Comparison of ENCODE assay signal across 8 mouse cellular contexts in genomic region chr17:68002608-68003595, GRCm38 (mm10). TPM values are rescaled to one million over a fixed set of nuclear protein-coding genes. Genes with fewer than 3 reads are reported as not detected.
DNase-seq lines count a peak whose midpoint lies in the region; ATAC-seq and TF ChIP-seq lines count a peak whose summit lies in the region.

No protein-coding gene starts in this region.

- WGBS in lung, adult 2 months: 13% methylated on average over 17 of the region's 17 CpGs
- WGBS in forebrain, embryonic 16.5 days: 44% methylated on average over 17 of the region's 17 CpGs
- 35% methylated on average over 17 of the region's 17 CpGs for WGBS in liver, embryonic 15.5 days (ENCODE audit: insufficient replicate concordance)
- WGBS in stomach, embryonic 16.5 days: 16% methylated on average over 17 of the region's 17 CpGs

- H3K4me1 ChIP-seq in lung, adult 2 months (ENCODE audit: control insufficient read depth, insufficient read depth, low read length): peaks cover 3% of the 10 kb centered on the region; the same call in 1 of the 2 replicates
- H3K4me1 ChIP-seq in forebrain, embryonic 16.5 days (replicated peaks; ENCODE audit: control insufficient read depth, insufficient read depth, low read length): peaks cover 9% of the 10 kb centered on the region
- peaks cover 8% of the 10 kb centered on the region for H3K4me1 ChIP-seq in liver, embryonic 15.5 days (replicated peaks)
- peaks cover 24% of the 10 kb centered on the region; the same call in 1 of the 2 replicates for H3K4me1 ChIP-seq in stomach, embryonic 16.5 days (ENCODE audit: control insufficient read depth, insufficient read depth, low read length)

- no peaks in the 10 kb centered on the region for H3K36me3 ChIP-seq in forebrain, embryonic 16.5 days (ENCODE audit: control insufficient read depth, insufficient read depth)
- H3K36me3 ChIP-seq in liver, embryonic 15.5 days (replicated peaks): no peaks in the 10 kb centered on the region
- H3K36me3 ChIP-seq in stomach, embryonic 16.5 days (ENCODE audit: control insufficient read depth, insufficient read depth, low read length): no peaks in the 10 kb centered on the region

- H3K27me3 ChIP-seq in forebrain, embryonic 16.5 days (replicated peaks; ENCODE audit: control insufficient read depth, insufficient read depth, low read length): 0 out of 2 replicates have a peak, but pooled peaks cover 2% of the 10 kb centered on the region
- H3K27me3 ChIP-seq in liver, embryonic 15.5 days: peaks cover 17% of the 10 kb centered on the region
- no peaks in the 10 kb centered on the region for H3K27me3 ChIP-seq in stomach, embryonic 16.5 days (ENCODE audit: control insufficient read depth, insufficient read depth, low read length)

- H3K27ac ChIP-seq in forebrain, embryonic 16.5 days (ENCODE audit: low read length): no peak overlapping the region
- H3K27ac ChIP-seq in liver, embryonic 15.5 days (replicated peaks): no peak overlapping the region
- peak overlapping the region; percentile 98 for H3K27ac ChIP-seq in stomach, embryonic 16.5 days (ENCODE audit: low read length)

- no peak for TF ChIP-seq POLR2A in lung, adult 2 months (IDR thresholded peaks at IDR 0.05; ENCODE audit: borderline replicate concordance, extremely low read depth, low read depth, low read length)

- DNase-seq in lung, adult 2 months: no peak
- DNase-seq in lung, adult 18-20 months: no peak
- DNase-seq in ovary, postnatal 14 days (ENCODE audit: low spot score): no peak
- no peak for DNase-seq in urinary bladder, postnatal 36 days (ENCODE audit: low spot score in 2 of 2)
- no peak for DNase-seq in ovary, postnatal 36 days (ENCODE audit: low spot score)

- no peak for ATAC-seq in forebrain, embryonic 16.5 days
- ATAC-seq in liver, embryonic 15.5 days (ENCODE audit: insufficient read depth): no peak
- no peak for ATAC-seq in stomach, embryonic 16.5 days (ENCODE audit: insufficient read depth, low FRiP score)

- no peak overlapping the region for H3K9ac ChIP-seq in forebrain, embryonic 16.5 days (replicated peaks; ENCODE audit: low read depth, low read length)
- no peak overlapping the region for H3K9ac ChIP-seq in liver, embryonic 15.5 days
- peak overlapping the region; percentile 83 for H3K9ac ChIP-seq in stomach, embryonic 16.5 days (ENCODE audit: low read length)

- TF ChIP-seq CTCF in lung, adult 2 months (IDR thresholded peaks at IDR 0.05; ENCODE audit: insufficient read depth, low read length): no peak

- peak overlapping the region; percentile 85 for H3K4me3 ChIP-seq in lung, adult 2 months (replicated peaks; ENCODE audit: extremely low read depth, low read depth, low read length)
- peak overlapping the region; percentile 79 for H3K4me3 ChIP-seq in forebrain, embryonic 16.5 days (replicated peaks; ENCODE audit: low read length)
- H3K4me3 ChIP-seq in liver, embryonic 15.5 days (replicated peaks): peak overlapping the region; percentile 59
- H3K4me3 ChIP-seq in stomach, embryonic 16.5 days (replicated peaks; ENCODE audit: low read length): peak overlapping the region; percentile 80

- no peaks in the 10 kb centered on the region for H3K9me3 ChIP-seq in forebrain, embryonic 16.5 days (ENCODE audit: control insufficient read depth, low read length)
- no peaks in the 10 kb centered on the region for H3K9me3 ChIP-seq in liver, embryonic 15.5 days (replicated peaks)
- no peaks in the 10 kb centered on the region for H3K9me3 ChIP-seq in stomach, embryonic 16.5 days (replicated peaks; ENCODE audit: control insufficient read depth, low read length)

- H3K4me2 ChIP-seq in forebrain, embryonic 16.5 days (ENCODE audit: low read length): peak overlapping the region; percentile 60
- H3K4me2 ChIP-seq in liver, embryonic 15.5 days: peak overlapping the region; percentile 78
- peak overlapping the region; percentile 67 for H3K4me2 ChIP-seq in stomach, embryonic 16.5 days (ENCODE audit: low read depth, low read length)

RNA-seq across cellular contexts. Expression of gene Arhgap28, which starts 1.0 kb away (rescaled TPM):
- polyA plus RNA-seq in lung, adult 2 months (2012; rRNA removed): 4.8 and 7.4 TPM in 2 replicates
- polyA plus RNA-seq in forebrain, embryonic 16.5 days (2015; fragmentation: Nextera tagmentation; extraction: Ambion mirVana): 6.7 and 8.5 TPM in 2 replicates
- 0.85 and 0.90 TPM in 2 replicates for polyA plus RNA-seq in liver, embryonic 15.5 days (2015; fragmentation: Nextera tagmentation; extraction: Ambion mirVana)
- 26.1 and 26.7 TPM in 2 replicates for polyA plus RNA-seq in stomach, embryonic 16.5 days (2015; fragmentation: Nextera tagmentation; extraction: Ambion mirVana)
